Mouse (Mus musculus) megakaryocyte-erythroid progenitor cell, adult 5-6 weeks (primary cell): ENCODE results near the gene Mtus2. TPM values are rescaled to one million over a fixed set of nuclear protein-coding genes. Genes with fewer than 3 reads are reported as not detected.

ENCODE experiments used
- ATAC-seq: replicated peaks from 2 replicates; pipeline ENCODE4 v1.8.0; 2016; ENCODE audit warnings: mild to moderate bottlenecking, inconsistent platforms; ENCODE audit not compliant: severe bottlenecking, poor library complexity, low FRiP score, low TSS enrichment
- total RNA-seq, 2 experiments: library from RNA; stranded (forward) in 1 of 2; stranded (reverse) in 1 of 2; fragments of 200-1000, 215-1000 nt in 1 of 2; fragments of >200 nt in 1 of 2; fragmentation: Nextera tagmentation in 1 of 2; gene quantifications; 2 replicates each; pipeline ENCODE4 v1.2.3; 2014 to 2017

Gene Mtus2
- total RNA-seq, 2 experiments from 2014 or later, result 1.5 to 1.8 TPM

GRCm38 (mm10) chr5:148090191-148090821 lies 133.2 kb downstream of the Mtus2 start:
- no peak for ATAC-seq

GRCm38 (mm10) chr5:148094640-148095039 lies 137.5 kb downstream of the Mtus2 start:
- ATAC-seq, result no peak

- ATAC-seq, result no peak
These were observed 142.2 kb downstream of the Mtus2 start for GRCm38 (mm10) chr5:148099356-148099755.

- ATAC-seq, result no peak
These were observed 150.2 kb downstream of the Mtus2 start for GRCm38 (mm10) chr5:148107324-148107723.

- no peak for ATAC-seq
These were observed 150.8 kb downstream of the Mtus2 start for GRCm38 (mm10) chr5:148107890-148108289.

GRCm38 (mm10) chr5:148108314-148108713 lies 151.2 kb downstream of the Mtus2 start:
- ATAC-seq, result no peak

GRCm38 (mm10) chr5:148115207-148115817 lies 158.2 kb downstream of the Mtus2 start:
- no peak for ATAC-seq

GRCm38 (mm10) chr5:148124354-148124753 lies 167.2 kb downstream of the Mtus2 start:
- ATAC-seq, result no peak

- ATAC-seq, result no peak
These were observed 173.8 kb downstream of the Mtus2 start for GRCm38 (mm10) chr5:148130691-148131457.

GRCm38 (mm10) chr5:148131458-148132131 lies 174.5 kb downstream of the Mtus2 start:
- no peak for ATAC-seq

GRCm38 (mm10) chr5:148133448-148134060 lies 176.4 kb downstream of the Mtus2 start:
- no peak for ATAC-seq

- ATAC-seq, result no peak
These were observed 184.5 kb downstream of the Mtus2 start for GRCm38 (mm10) chr5:148141662-148142061.

- no peak for ATAC-seq
These were observed 189.2 kb downstream of the Mtus2 start for GRCm38 (mm10) chr5:148146200-148146823.

GRCm38 (mm10) chr5:148151894-148152599 lies 194.9 kb downstream of the Mtus2 start:
- no peak for ATAC-seq

- no peak for ATAC-seq
These were observed 195.7 kb downstream of the Mtus2 start for GRCm38 (mm10) chr5:148152600-148153402.

- ATAC-seq, result no peak
These were observed 196.2 kb downstream of the Mtus2 start for GRCm38 (mm10) chr5:148153403-148153713.

GRCm38 (mm10) chr5:148154727-148155126 lies 197.6 kb downstream of the Mtus2 start:
- ATAC-seq, result no peak

- ATAC-seq, result no peak
These were observed 202.2 kb downstream of the Mtus2 start for GRCm38 (mm10) chr5:148159328-148159727.
